Mouse (Mus musculus): ENCODE data around the gene Gm13083. TPM values are rescaled to one million over a fixed set of nuclear protein-coding genes. Genes with fewer than 3 reads are reported as not detected.
"Not testable (repeated sequence)": the region's sequence is repeated elsewhere in the genome, so short reads cannot be mapped to it uniquely, and the experiment has no call there.

Gm13083 gene
- total RNA-seq (2014; rRNA removed) (not detected in 2 replicates), polyA plus RNA-seq (2012; rRNA removed) (not detected in 2 replicates)

GRCm38 (mm10) chr4:143614703-143615102 is at the start of gene Gm13083:
Gm13083 (plus strand) TSS chr4:143615003.
- not testable (repeated sequence) for DNase-seq (ENCODE audit: extremely low read depth, low read depth, low spot score); H3K27me3 ChIP-seq (ENCODE audit: control insufficient read depth, insufficient read depth, low read length); H3K4me3 ChIP-seq (ENCODE audit: insufficient read depth, low read depth, low read length); H3K27ac ChIP-seq (replicated peaks; ENCODE audit: insufficient read depth, low read depth, low read length); H3K36me3 ChIP-seq (ENCODE audit: control insufficient read depth, insufficient read depth, low read length); H3K4me1 ChIP-seq (ENCODE audit: control insufficient read depth, insufficient read depth, low read length); H3K9ac ChIP-seq (ENCODE audit: low read depth, low read length); H3K79me2 ChIP-seq (ENCODE audit: control insufficient read depth, insufficient read depth, low read length)

- not testable (repeated sequence) for H3K27me3 ChIP-seq (ENCODE audit: control insufficient read depth, insufficient read depth, low read length); H3K4me3 ChIP-seq (ENCODE audit: insufficient read depth, low read depth, low read length); H3K4me1 ChIP-seq (ENCODE audit: control insufficient read depth, insufficient read depth, low read length); H3K36me3 ChIP-seq (ENCODE audit: control insufficient read depth, insufficient read depth, low read length); H3K27ac ChIP-seq (replicated peaks; ENCODE audit: insufficient read depth, low read depth, low read length); H3K79me2 ChIP-seq (ENCODE audit: control insufficient read depth, insufficient read depth, low read length); DNase-seq (ENCODE audit: extremely low read depth, low read depth, low spot score); H3K9ac ChIP-seq (ENCODE audit: low read depth, low read length)
- 79% methylated on average over 9 of the region's 9 CpGs for WGBS
Observed at GRCm38 (mm10) chr4:143611927-143612326, 2.9 kb upstream of the Gm13083 start.

DNA sequence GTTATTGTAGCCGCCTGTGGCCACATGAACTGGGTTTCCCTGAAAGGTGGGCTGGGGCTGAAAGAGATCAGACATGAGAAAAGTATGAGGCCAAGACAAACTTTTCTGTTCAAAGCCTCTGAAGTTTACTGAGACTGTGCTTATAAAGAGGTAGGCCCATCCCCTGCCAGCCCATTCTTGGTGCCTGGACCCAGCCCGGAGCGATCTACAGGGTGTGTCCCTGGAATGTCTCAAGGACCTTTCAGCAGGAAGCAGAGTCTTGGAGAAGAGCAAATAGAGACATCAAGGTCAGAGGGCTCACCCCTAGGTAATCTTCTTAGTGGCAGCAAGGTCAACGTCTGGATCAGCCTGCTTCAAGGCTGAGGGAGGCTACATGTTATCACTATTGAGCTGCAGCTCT is 3.3 kb downstream of the Gm13083 start:
- H3K27ac ChIP-seq (replicated peaks; ENCODE audit: insufficient read depth, low read depth, low read length); H3K4me3 ChIP-seq (ENCODE audit: insufficient read depth, low read depth, low read length); H3K36me3 ChIP-seq (ENCODE audit: control insufficient read depth, insufficient read depth, low read length); H3K27me3 ChIP-seq (ENCODE audit: control insufficient read depth, insufficient read depth, low read length); H3K9ac ChIP-seq (ENCODE audit: low read depth, low read length); H3K79me2 ChIP-seq (ENCODE audit: control insufficient read depth, insufficient read depth, low read length); DNase-seq (ENCODE audit: extremely low read depth, low read depth, low spot score); H3K4me1 ChIP-seq (ENCODE audit: control insufficient read depth, insufficient read depth, low read length): not testable (repeated sequence)
- 72% methylated on average over 4 of the region's 4 CpGs for WGBS

DNA sequence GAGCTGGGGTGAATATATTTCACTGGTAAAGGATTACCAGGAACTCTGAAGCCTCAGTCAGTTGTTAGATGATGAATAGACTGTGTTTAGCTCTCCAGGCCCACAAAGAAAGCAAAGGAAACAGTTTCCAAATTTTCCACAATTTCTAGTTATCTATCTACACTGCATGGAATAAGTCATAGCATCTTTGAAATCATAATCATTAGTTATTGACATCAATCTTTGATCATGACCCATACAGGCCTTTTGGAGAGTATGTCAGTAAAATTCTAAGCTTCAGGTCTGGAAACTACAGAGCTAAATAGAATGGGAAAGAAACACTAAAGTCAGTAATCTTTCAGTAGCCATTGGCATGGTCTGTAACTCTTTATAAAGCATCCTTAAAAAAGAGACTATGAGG is 42.3 kb downstream of the Gm13083 start, which contains the start of gene Gm13088:
TSS of gene Gm13088 (minus strand) at position 101 of the 400 bp plus-strand sequence.
- not testable (repeated sequence) for H3K79me2 ChIP-seq (ENCODE audit: control insufficient read depth, insufficient read depth, low read length); H3K27ac ChIP-seq (replicated peaks; ENCODE audit: insufficient read depth, low read depth, low read length); H3K27me3 ChIP-seq (ENCODE audit: control insufficient read depth, insufficient read depth, low read length); H3K4me3 ChIP-seq (ENCODE audit: insufficient read depth, low read depth, low read length); H3K36me3 ChIP-seq (ENCODE audit: control insufficient read depth, insufficient read depth, low read length); DNase-seq (ENCODE audit: extremely low read depth, low read depth, low spot score); H3K9ac ChIP-seq (ENCODE audit: low read depth, low read length); H3K4me1 ChIP-seq (ENCODE audit: control insufficient read depth, insufficient read depth, low read length)

Other genes with a start within 250 kb of the Gm13083 start
- gene Pramel1, start 220.6 kb upstream of the Gm13083 start, total RNA-seq (2014; rRNA removed) = not detected in 2 replicates
- gene Pramel1, start 220.6 kb upstream of the Gm13083 start, polyA plus RNA-seq (2012; rRNA removed) = not detected in 2 replicates
- gene Pramef8, start 202.6 kb upstream of the Gm13083 start, total RNA-seq (2014; rRNA removed) = 5.2 and 7.8 TPM in 2 replicates
- gene Pramef8, start 202.6 kb upstream of the Gm13083 start, polyA plus RNA-seq (2012; rRNA removed) = 2.1 and 2.3 TPM in 2 replicates
- gene Oog4, start 164.7 kb upstream of the Gm13083 start, total RNA-seq (2014; rRNA removed) = not detected in 2 replicates
- not detected in 2 replicates for gene Oog4, start 164.7 kb upstream of the Gm13083 start, polyA plus RNA-seq (2012; rRNA removed)
- not detected in 2 replicates for gene Gm13043, start 103.7 kb upstream of the Gm13083 start, total RNA-seq (2014; rRNA removed)
- not detected in 2 replicates for gene Gm13043, start 103.7 kb upstream of the Gm13083 start, polyA plus RNA-seq (2012; rRNA removed)
- not detected in 2 replicates for gene Gm13040, start 79.0 kb upstream of the Gm13083 start, total RNA-seq (2014; rRNA removed)
- gene Gm13040, start 79.0 kb upstream of the Gm13083 start, polyA plus RNA-seq (2012; rRNA removed) = not detected in 2 replicates
- gene BC080695, start 63.3 kb upstream of the Gm13083 start, total RNA-seq (2014; rRNA removed) = not detected in 2 replicates
- not detected in 2 replicates for gene BC080695, start 63.3 kb upstream of the Gm13083 start, polyA plus RNA-seq (2012; rRNA removed)
- not detected in 2 replicates for gene Gm13057, start 63.3 kb upstream of the Gm13083 start, total RNA-seq (2014; rRNA removed)
- not detected in 2 replicates for gene Gm13057, start 63.3 kb upstream of the Gm13083 start, polyA plus RNA-seq (2012; rRNA removed)
- not detected in 2 replicates for gene Gm13088, start 42.2 kb downstream of the Gm13083 start, total RNA-seq (2014; rRNA removed)
- not detected in 2 replicates for gene Gm13088, start 42.2 kb downstream of the Gm13083 start, polyA plus RNA-seq (2012; rRNA removed)
- not detected in 2 replicates for gene Gm13089, start 87.7 kb downstream of the Gm13083 start, total RNA-seq (2014; rRNA removed)
- gene Gm13089, start 87.7 kb downstream of the Gm13083 start, polyA plus RNA-seq (2012; rRNA removed) = not detected in 2 replicates
- not detected in 2 replicates for gene Gm13078, start 104.5 kb downstream of the Gm13083 start, total RNA-seq (2014; rRNA removed)
- gene Gm13078, start 104.5 kb downstream of the Gm13083 start, polyA plus RNA-seq (2012; rRNA removed) = not detected in 2 replicates
- gene Gm13023, start 174.3 kb downstream of the Gm13083 start, total RNA-seq (2014; rRNA removed) = not detected in 2 replicates
- not detected in 2 replicates for gene Gm13023, start 174.3 kb downstream of the Gm13083 start, polyA plus RNA-seq (2012; rRNA removed)
- not detected in 2 replicates for gene Gm13084, start 201.1 kb downstream of the Gm13083 start, total RNA-seq (2014; rRNA removed)
- gene Gm13084, start 201.1 kb downstream of the Gm13083 start, polyA plus RNA-seq (2012; rRNA removed) = not detected in 2 replicates
- gene Gm13103, start 231.5 kb downstream of the Gm13083 start, total RNA-seq (2014; rRNA removed) = not detected in 2 replicates
- not detected in 2 replicates for gene Gm13103, start 231.5 kb downstream of the Gm13083 start, polyA plus RNA-seq (2012; rRNA removed)

Measured in liver, adult 2 months (tissue).